Mouse (Mus musculus) fibroblast of lung, adult 2 months (primary cell): Measurements from ENCODE around the gene Tmem132e.

Experiments used
- DNase-seq: peaks from one replicate; pipeline ENCODE4 v3.0.0-alpha.2; 2011; ENCODE audit warnings: low read depth

Tmem132e gene

DNA sequence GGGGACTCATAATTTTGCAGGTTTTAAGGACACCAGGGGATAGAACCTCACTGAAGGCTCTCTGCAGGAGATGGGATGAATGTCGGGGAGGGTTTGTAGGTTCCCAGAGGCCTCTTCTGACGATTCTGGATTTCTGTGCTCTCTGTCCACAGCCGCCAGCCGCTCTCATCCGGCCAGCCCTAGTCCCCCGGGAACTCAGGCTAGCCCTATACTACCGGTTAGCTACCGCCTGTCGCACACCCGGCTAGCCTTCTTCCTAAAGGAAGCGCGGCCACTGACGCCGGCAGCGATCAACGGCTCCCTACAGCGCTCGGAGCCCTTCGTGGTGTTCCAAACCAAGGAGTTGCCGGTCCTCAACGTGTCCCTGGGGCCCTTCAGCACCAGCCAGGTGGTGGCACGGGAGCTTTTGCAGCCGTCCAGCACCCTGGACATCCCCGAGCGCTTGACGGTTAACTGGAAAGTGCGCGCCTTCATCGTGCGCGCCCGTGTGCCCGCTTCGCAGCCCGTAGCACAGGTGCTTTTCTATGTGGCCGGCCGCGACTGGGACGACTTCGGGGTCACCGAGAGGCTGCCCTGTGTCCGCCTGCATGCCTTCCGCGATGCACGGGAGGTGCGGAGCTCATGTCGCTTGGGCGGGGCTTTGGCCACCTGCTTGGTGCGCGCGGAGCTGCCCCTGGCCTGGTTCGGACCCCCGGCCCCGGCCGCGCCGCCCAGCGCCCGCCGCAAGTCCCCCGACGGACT is 45.6 kb downstream of the Tmem132e start:
- no peak for DNase-seq

DNA sequence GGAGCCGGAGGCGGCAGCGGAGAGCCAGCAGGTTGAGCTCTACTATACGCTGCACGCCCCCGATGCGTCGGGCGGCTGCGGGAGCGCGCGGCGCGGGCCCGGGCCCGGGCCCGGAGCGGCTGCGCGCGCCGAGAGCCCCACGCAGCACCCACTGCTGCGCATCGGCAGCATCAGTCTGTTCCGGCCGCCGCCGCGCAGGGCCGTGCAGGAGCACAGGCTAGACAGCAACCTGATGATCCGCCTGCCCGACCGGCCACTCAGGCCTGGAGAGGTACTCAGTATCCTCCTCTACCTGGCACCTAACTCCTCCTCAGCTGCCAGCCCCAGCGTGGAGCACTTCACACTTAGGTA is 46.1 kb downstream of the Tmem132e start:
- no peak for DNase-seq

DNA sequence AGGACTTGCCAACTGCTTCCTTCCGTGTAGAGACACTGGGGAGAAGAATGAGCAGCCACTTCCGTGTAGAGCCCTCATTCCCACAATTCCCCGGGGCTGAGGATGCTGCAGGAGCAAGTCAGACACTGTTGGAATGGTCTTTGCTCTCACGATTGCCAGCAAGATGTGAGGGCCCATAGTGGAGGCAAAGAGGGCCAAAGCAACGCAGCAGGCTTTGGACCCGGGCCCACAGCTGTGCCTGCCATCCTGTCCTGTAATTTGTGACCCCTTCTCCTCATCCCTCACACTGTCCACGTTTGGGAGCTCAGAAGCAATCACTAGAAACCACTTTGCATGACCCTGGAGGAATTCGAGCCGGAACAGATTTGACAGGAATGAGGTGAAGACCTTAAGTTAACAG is 59.8 kb downstream of the Tmem132e start:
- no peak for DNase-seq

GRCm38 (mm10) chr11:82452516-82452915 is 63.8 kb downstream of the Tmem132e start:
- DNase-seq, result no peak

DNA sequence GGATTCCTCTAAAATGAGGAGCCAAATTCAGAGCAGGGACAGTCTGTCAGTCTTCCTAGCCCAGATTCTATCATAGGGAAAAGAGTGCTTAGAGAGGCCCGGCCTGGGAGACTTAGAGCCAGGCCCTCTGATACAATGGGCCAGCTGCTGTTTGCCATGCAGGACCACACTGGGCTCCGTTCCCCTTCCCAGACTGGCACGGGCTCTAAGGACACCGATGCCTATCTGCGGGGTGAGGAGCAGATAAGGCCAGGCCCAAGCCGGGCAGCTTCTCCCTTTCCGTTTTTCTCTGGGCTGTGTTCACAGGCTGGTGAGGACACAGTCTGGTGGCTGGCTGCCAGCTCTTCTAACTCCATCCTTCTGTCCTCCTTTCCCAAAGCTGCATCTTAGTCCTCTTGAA is 64.5 kb downstream of the Tmem132e start:
- no peak for DNase-seq

DNA sequence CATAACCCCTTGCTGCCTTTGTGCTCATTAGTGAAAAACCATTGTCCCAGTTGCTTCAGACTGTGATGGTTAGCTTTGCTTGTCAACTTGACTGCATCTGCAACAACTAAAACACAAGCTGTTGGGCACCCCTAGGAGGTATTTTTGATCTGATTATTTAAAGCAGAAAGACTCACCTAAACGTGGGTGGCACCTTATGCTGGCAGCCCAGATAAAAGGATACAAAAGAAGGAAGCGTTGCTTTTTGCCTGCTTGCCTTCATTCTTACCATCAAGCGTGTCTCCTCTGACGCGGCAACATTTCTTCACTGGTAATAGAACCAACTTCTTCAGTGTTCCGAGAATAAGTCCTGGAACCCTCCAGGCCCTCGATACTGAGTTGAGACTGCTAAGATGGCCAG is 72.6 kb downstream of the Tmem132e start:
- DNase-seq, result no peak

- DNase-seq, result no peak
Observed at GRCm38 (mm10) chr11:82465536-82465935, 76.8 kb downstream of the Tmem132e start.

DNA sequence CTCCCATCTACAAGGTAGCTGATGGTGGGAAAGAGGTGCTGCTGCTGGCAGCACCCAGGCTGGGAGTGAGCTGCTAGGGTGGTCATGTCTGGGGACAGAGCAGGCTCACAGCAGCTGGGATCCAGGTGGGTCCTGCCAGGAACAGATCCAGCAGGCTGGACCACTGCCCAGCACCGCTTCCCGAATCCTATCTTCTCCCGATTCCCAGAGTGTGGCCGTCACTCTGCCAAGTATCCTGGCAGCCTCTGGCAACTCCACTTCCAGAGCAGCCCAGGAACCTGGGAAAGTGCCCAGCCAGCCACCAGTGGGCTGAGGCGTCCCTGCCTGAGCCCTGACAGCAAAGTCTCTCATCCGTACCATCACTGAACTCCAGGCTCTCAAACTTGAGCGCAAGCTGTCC is 78.5 kb downstream of the Tmem132e start:
- DNase-seq, result no peak

DNA sequence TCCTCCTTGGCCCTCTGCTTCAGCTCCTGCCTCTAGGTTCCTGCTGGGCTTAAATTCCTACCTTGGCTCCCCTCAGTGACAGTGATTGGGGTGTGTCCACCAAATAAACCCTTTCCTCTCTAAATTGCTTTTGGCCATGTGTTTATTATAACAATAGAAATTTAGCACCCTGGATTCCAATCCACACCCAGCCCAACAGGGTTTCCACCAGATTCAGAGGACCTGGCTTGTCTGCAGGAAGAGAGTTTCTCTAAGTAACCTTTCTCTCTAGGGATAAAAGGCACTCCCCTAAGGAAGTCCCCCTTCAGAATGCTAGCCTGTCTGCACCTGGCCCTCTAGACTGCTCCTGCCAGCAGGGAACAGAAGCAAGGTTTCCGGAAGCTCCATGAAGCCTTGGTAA is 82.4 kb downstream of the Tmem132e start:
- DNase-seq, result no peak

GRCm38 (mm10) chr11:82473137-82473621 is 84.5 kb downstream of the Tmem132e start:
- DNase-seq, result no peak

GRCm38 (mm10) chr11:82476092-82476491 is 87.4 kb downstream of the Tmem132e start:
- no peak for DNase-seq

DNA sequence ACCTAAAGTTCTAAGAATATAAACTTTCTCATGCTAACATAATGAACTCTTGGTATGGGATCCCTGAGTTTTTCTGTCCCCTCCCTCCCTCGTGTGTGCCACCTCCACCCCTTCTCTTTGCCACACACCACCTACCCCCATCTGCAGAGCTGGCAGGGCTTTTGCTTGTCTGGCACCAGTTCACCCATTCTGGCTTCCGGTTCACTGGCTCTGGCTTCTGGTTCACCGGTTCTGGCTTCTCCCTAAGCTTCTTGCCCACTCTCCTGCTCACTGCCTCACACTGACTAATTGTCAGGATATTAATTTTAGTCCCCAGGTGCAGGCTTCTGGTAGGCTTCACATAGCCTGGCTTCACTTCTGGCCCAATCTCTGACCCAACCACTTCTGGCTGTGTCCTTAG is 88.7 kb downstream of the Tmem132e start:
- no peak for DNase-seq

DNA sequence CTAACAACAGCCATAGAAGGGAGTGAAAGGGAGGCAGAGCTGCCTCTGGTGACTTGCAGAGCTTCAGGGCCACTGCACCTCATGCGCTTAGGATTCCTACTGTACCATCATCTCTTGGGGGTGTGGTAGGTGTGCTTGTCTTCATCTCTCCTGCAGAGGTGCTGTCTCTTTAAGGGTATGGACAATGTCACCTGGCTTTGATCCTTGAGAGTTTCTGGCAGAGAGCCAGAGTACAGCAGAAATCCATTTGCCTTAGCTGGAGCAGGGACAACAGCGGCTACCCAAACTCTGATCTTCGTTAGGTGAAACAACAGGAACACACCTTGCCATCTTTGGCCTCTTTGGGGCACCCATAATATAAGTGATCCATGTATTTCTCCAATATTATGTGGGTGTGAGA is 92.2 kb downstream of the Tmem132e start:
- DNase-seq, result no peak

DNA sequence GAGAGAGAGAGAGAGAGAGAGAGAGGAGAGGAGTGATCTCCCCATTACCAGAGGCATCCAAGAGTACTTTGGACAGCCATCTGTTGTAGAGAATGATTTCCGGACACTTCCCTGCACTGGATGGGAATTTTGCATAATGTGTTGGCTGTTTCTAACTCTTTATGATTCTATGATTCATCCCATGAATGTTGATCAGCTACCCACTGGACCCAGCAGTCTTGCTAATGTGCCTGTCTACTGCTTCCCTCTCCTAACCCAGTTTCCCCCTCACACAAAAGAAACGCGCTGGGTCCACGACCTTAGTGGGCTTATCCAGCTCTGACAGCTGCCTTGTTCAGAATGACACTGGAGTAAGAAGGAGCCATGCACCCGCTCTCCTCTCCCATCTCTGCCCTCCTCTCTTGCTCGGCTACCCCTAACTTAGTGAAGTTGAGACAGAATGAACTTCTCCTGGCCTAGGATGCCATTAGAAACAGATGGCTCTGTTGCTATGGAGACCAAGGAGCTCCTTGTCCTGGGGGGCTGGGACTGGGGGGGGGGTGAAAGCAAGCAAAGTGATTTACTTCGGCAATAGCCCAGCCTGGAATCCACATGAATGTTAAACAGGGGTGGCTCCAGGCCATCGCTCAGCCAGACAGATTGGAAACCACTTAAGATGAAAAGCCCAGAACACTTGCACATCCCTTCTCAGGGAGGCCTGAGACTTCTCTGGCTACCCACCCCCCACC is 98.8 kb downstream of the Tmem132e start:
- no peak for DNase-seq

- DNase-seq, result no peak
Observed at GRCm38 (mm10) chr11:82490896-82491295, 102.2 kb downstream of the Tmem132e start.
